Mouse (Mus musculus) layer of hippocampus, postnatal 25 days (tissue): ENCODE data around the gene Zfp276. TPM values are rescaled to one million over a fixed set of nuclear protein-coding genes. Genes with fewer than 3 reads are reported as not detected.

Source experiments
- DNase-seq, 2 experiments: peaks; one replicate each; pipeline ENCODE4 v3.0.0; 2022; ENCODE audit warnings: mixed read lengths in 2 of 2, low spot score in 1 of 2; ENCODE audit errors: extremely low spot score in 1 of 2
- total RNA-seq, 2 experiments: library from RNA; stranded (reverse); gene quantifications; 2 replicates each; pipeline ENCODE4 v1.2.3; 2021

Gene Zfp276
- total RNA-seq, 2 experiments from 2014 or later = 19.1 to 23.7 TPM

DNA sequence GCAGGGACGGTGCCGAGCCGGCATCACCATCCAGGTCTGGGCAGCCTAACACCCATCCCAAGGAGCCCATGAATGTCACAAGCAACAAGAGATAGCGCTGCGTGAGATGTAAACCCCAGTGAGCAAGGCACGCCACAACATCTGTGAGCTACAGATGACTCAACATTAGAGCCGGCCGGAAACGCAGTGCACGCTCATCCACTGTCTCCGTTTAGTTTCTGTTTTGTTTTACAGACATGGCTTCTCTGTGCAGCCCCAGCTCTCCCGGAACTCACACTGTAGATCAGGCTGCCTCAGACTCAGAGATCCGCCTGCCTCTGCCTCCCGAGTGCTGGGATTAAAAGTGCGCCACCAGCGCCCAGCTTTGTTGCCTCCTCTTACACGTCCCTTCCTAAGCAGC is 33.4 kb downstream of the Zfp276 start:
- DNase-seq = no peak

DNA sequence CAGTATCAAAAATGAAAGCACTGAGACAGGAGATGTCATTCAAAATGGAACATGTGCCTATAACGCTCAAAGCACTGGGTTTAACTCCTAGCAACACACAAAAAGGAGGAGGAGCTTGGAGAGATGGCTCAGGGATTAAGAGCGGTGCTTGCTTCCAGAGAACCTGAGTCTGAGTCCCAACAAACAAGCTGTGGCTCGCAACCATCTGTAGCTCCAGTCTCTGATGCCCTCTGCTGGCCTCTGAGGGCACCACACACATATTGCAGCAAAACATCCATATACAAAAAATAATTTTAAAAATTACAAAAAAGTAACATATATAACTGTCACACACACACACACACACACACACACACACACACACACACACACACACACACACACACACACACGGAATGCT is 36.2 kb downstream of the Zfp276 start:
- DNase-seq = peak; percentile 28 to 49

GRCm38 (mm10) chr8:123290679-123291078 is 36.7 kb downstream of the Zfp276 start:
- DNase-seq = no peak

- no peak for DNase-seq
These were observed 37.7 kb downstream of the Zfp276 start for GRCm38 (mm10) chr8:123291716-123292115.

GRCm38 (mm10) chr8:123292281-123292680 is 38.3 kb downstream of the Zfp276 start:
- DNase-seq = no peak

DNA sequence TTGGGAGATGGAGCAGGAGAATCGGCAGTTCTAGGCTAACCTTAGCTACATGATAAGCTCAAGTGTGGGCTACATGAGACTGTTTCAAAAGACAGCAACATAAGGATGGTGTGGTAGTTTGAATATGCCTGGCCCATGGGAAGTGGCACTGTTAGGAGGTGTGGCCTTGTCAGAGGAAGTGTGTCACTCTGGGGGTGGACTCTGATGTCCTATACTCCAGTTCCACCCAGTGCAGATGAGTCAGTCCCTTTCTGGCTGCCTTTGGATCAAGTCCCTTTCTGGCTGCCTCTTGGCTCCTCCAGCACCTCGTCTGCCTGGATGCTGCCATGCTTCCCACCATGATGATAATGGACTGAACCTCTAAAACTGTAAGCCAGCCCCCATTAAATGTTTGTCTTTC is 38.8 kb downstream of the Zfp276 start:
- no peak for DNase-seq

DNA sequence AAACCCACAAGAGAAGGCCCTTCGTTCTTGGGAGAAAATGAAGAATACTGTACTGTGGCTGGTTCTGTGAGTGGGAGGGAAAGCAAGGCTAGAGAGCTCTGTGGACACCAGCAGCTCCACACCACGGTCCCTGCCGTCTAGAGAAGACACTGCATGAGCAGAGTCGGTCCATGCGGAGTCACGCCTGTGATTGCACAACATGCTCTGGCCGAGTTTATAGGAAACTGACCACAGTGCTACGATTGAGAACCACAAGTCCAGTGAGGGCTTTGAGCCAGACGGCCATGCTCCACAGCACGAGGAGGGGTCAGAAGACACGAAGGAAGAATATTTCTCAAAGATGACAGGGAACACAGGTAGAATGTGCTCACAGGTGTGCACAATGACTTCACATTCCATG is 44.3 kb downstream of the Zfp276 start:
- DNase-seq = no peak

DNA sequence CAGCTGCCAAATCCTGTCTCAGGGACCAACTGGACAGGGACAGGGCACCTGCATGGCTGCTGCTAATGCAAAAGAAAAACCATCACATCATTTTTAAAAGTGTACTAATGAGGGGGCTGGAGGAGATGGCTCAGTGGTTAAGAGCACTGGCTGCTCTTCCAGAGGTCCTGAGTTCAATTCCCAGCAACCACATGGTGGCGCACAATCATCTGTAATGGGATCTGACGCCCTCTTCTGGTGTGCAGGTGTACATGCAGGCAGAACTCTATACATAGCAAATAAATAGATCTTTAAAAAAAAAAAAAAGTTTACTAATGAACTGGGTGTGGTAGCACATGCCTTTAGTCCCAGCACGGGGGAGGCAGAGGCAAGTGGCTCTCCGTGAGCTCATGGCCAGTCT is 54.7 kb downstream of the Zfp276 start:
- no peak for DNase-seq

DNA sequence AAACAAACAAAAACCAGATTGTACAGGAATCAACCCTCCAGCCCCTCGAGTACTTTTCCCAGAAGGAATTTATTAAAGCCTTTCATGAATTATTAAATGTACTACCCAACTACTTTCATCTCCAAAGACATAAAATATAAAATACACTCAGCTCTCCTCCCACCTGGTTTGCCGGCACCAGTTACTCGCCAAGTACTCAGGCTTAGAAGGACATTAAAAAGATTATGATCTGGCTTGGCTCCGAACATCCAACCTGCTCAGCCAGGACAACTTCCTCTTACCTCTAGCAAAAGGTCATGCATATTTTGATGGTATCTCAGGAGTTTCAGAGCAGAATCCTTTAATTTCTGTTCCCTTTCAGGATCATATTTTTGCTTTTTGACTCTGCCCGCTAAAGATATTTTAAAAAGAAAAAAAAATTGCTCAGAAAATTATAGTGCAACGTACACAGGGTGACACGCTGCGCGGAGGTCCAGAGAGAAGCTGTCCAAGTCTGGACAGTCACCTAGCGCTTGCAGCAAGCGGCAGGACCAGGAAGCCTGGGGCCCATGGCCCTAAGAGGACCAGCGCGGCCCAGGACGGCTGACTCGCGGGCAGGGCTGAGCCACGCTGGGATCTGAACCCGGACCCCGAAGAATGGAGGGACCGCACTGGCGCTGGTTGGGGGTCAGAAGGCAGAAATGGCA is 63.9 kb downstream of the Zfp276 start:
- DNase-seq = no peak

GRCm38 (mm10) chr8:123318467-123318911 is 64.5 kb downstream of the Zfp276 start, which contains the start of gene Fanca:
Gene Fanca (minus strand): TSS chr8:123318576.
- peak; percentile 68 to 74 for DNase-seq

Other genes with a start within 250 kb of the Zfp276 start
- 100 to 1,000 TPM; 147 to 171 TPM for gene Ankrd11, start 211.9 kb upstream of the Zfp276 start, total RNA-seq
- 10 to 100 TPM; 54.5 to 72.1 TPM for gene Spg7, start 191.3 kb upstream of the Zfp276 start, total RNA-seq
- gene Rpl13, start 151.8 kb upstream of the Zfp276 start, total RNA-seq = 100 to 1,000 TPM; 378 to 449 TPM
- 100 to 1,000 TPM; 273 to 300 TPM for gene Cpne7, start 136.8 kb upstream of the Zfp276 start, total RNA-seq
- 1 to 10 TPM; 2.0 to 2.5 TPM for gene Sult5a1, start 95.9 kb upstream of the Zfp276 start, total RNA-seq
- under 1 TPM; 0.17 to 0.23 TPM for gene Dpep1, start 68.0 kb upstream of the Zfp276 start, total RNA-seq
- 100 to 1,000 TPM; 112 to 116 TPM for gene Chmp1a, start 41.4 kb upstream of the Zfp276 start, total RNA-seq
- 1 to 10 TPM; 6.5 to 7.3 TPM for gene Spata33, start 41.4 kb upstream of the Zfp276 start, total RNA-seq
- 10 to 100 TPM; 77.3 to 94.0 TPM for gene Cdk10, start 29.4 kb upstream of the Zfp276 start, total RNA-seq
- gene Spata2l, start 18.0 kb upstream of the Zfp276 start, total RNA-seq = 10 to 100 TPM; 85.7 to 94.3 TPM
- 10 to 100 TPM; 57.4 to 65.0 TPM for gene Vps9d1, start 153 bp downstream of the Zfp276 start, total RNA-seq
- gene Fanca, start 64.4 kb downstream of the Zfp276 start, total RNA-seq = 1 to 10 TPM; 1.7 to 3.7 TPM
- gene Spire2, start 78.5 kb downstream of the Zfp276 start, total RNA-seq = 10 to 100 TPM; 15.3 to 17.9 TPM
- 100 to 1,000 TPM; 485 to 539 TPM for gene Tcf25, start 119.6 kb downstream of the Zfp276 start, total RNA-seq
- under 1 TPM in 1 of 2 experiments, not detected in 1; 0.10 TPM for gene Mc1r, start 152.9 kb downstream of the Zfp276 start, total RNA-seq
- gene Tubb3, start 157.2 kb downstream of the Zfp276 start, total RNA-seq = 100 to 1,000 TPM; 317 to 360 TPM
- gene Def8, start 169.3 kb downstream of the Zfp276 start, total RNA-seq = 10 to 100 TPM; 64.6 to 66.6 TPM
- gene Afg3l1, start 223.7 kb downstream of the Zfp276 start, total RNA-seq = 10 to 100 TPM; 28.1 to 30.6 TPM